Mouse (Mus musculus) myocyte (in vitro differentiated cells): Measurements from ENCODE around the gene Zc3h10. TPM values are rescaled to one million over a fixed set of nuclear protein-coding genes. Genes with fewer than 3 reads are reported as not detected.

Source experiments
- H3K27me3 ChIP-seq: one replicate; pipeline ENCODE4 v1.6.1; 2011; ENCODE audit not compliant: control insufficient read depth, insufficient read depth, insufficient read length
- H3K36me3 ChIP-seq: one replicate; pipeline ENCODE4 v1.6.1; 2011; ENCODE audit not compliant: control insufficient read depth, insufficient read depth
- H3K4me2 ChIP-seq: one replicate; pipeline ENCODE4 v1.6.1; 2011; ENCODE audit warnings: low read depth, control low read depth
- H3K4me3 ChIP-seq: one replicate; pipeline ENCODE4 v1.5.1; 2011; ENCODE audit warnings: mild to moderate bottlenecking, control low read depth, moderate library complexity
- H3K79me2 ChIP-seq: one replicate; pipeline ENCODE4 v1.6.1; 2011; ENCODE audit not compliant: control insufficient read depth, insufficient read depth
- H3ac ChIP-seq: one replicate; pipeline ENCODE4 v1.6.1; 2011; ENCODE audit not compliant: control insufficient read depth, insufficient read length
- CEBPB ChIP-seq: IDR thresholded peaks from 2 replicates; pipeline ENCODE4 v1.6.1; 2011; ENCODE audit warnings: mild to moderate bottlenecking, moderate library complexity; ENCODE audit not compliant: poor library complexity, insufficient read depth, severe bottlenecking
- E2F4 ChIP-seq: IDR thresholded peaks from one replicate; pipeline ENCODE4 v1.6.1; 2011; ENCODE audit warnings: mild to moderate bottlenecking, control low read depth, moderate library complexity; ENCODE audit not compliant: insufficient read depth
- MAX ChIP-seq: IDR thresholded peaks from one replicate; pipeline ENCODE4 v1.6.1; 2011; ENCODE audit warnings: low read depth, mild to moderate bottlenecking, control low read depth
- MYOD1 ChIP-seq, 3 experiments: IDR thresholded peaks; one replicate each; pipeline ENCODE4 v1.6.1; 2011; ENCODE audit warnings: control low read depth in 2 of 3, low read depth in 2 of 3, mild to moderate bottlenecking in 2 of 3, moderate library complexity in 1 of 3; ENCODE audit not compliant: insufficient read length in 2 of 3, control insufficient read depth in 1 of 3
- MYOG ChIP-seq, 3 experiments: IDR thresholded peaks; one replicate each; pipeline ENCODE4 v1.6.1; 2011; ENCODE audit warnings: control low read depth in 2 of 3, low read depth in 2 of 3, mild to moderate bottlenecking in 2 of 3; ENCODE audit not compliant: insufficient read length in 2 of 3, control insufficient read depth in 1 of 3, insufficient read depth in 1 of 3
- POLR2A ChIP-seq: IDR thresholded peaks from one replicate; pipeline ENCODE4 v1.6.1; 2011; ENCODE audit warnings: low read depth, mild to moderate bottlenecking, control low read depth, moderate library complexity; ENCODE audit not compliant: insufficient read length
- POLR2AphosphoS2 ChIP-seq: IDR thresholded peaks from one replicate; pipeline ENCODE4 v1.6.1; 2011; ENCODE audit warnings: low read depth, control low read depth; ENCODE audit not compliant: insufficient read length
- REST ChIP-seq: IDR thresholded peaks from one replicate; pipeline ENCODE4 v1.6.1; 2011; ENCODE audit warnings: mild to moderate bottlenecking, control low read depth, moderate library complexity; ENCODE audit not compliant: insufficient read depth, insufficient read length
- SRF ChIP-seq: IDR thresholded peaks from one replicate; pipeline ENCODE4 v1.6.1; 2011; ENCODE audit warnings: low read depth; ENCODE audit not compliant: control insufficient read depth, insufficient read length
- TCF12 ChIP-seq: IDR thresholded peaks from one replicate; pipeline ENCODE4 v1.6.1; 2011; ENCODE audit warnings: mild to moderate bottlenecking, control low read depth; ENCODE audit not compliant: poor library complexity, insufficient read depth, severe bottlenecking
- TCF3 ChIP-seq: IDR thresholded peaks from one replicate; pipeline ENCODE4 v1.6.1; 2011; ENCODE audit warnings: low read depth, control low read depth; ENCODE audit not compliant: insufficient read length
- USF1 ChIP-seq: IDR thresholded peaks from one replicate; pipeline ENCODE4 v1.6.1; 2011; ENCODE audit warnings: low read depth, mild to moderate bottlenecking, control low read depth, moderate library complexity
- polyA plus RNA-seq: library from polyadenylated mRNA; unstranded; fragments of >200 nt; fragmentation: generic; extraction: Trizol; gene quantifications from one replicate; pipeline ENCODE4 v1.2.1, GENCODE M21; 2012; ENCODE audit warnings: missing spikeins

Gene Zc3h10
- polyA plus RNA-seq, 1 experiment = 13.8 TPM

GRCm38 (mm10) chr10:128516029-128516428 is 31.5 kb downstream of the Zc3h10 start:
- H3K4me3 ChIP-seq = no peak overlapping the region
- H3K4me2 ChIP-seq = no peak overlapping the region
- no peaks in the 10 kb centered on the region for H3K79me2 ChIP-seq
- no peak overlapping the region for H3ac ChIP-seq
- no peaks in the 10 kb centered on the region for H3K27me3 ChIP-seq
- TF ChIP-seq POLR2AphosphoS2 (peak; percentile 43), TCF12 (no peak)
- peaks cover 75% of the 10 kb centered on the region for H3K36me3 ChIP-seq

- Histone ChIP-seq H3K79me2 (no peaks in the 10 kb centered on the region), H3K27me3 (no peaks in the 10 kb centered on the region), H3ac (no peak overlapping the region), H3K36me3 (peaks cover 73% of the 10 kb centered on the region), H3K4me2 (no peak overlapping the region), H3K4me3 (no peak overlapping the region)
- no peak for TF ChIP-seq SRF
- no peak for TF ChIP-seq TCF3
- TF ChIP-seq MYOD1 (IDR thresholded peaks at IDR 0.05; ENCODE audit: control insufficient read depth in 1 of 3, insufficient read length in 2 of 3, low read depth in 2 of 3) = no peak
- TF ChIP-seq E2F4 = no peak
- TF ChIP-seq REST = no peak
- no peak for TF ChIP-seq MAX
- no peak for TF ChIP-seq CEBPB
- TF ChIP-seq MYOG (IDR thresholded peaks at IDR 0.05; ENCODE audit: control insufficient read depth in 1 of 3, insufficient read depth in 1 of 3, insufficient read length in 2 of 3, low read depth in 2 of 3) = no peak
- TF ChIP-seq USF1 = no peak
- TF ChIP-seq POLR2AphosphoS2 = no peak
- no peak for TF ChIP-seq POLR2A
Observed at GRCm38 (mm10) chr10:128515044-128515443, 32.5 kb downstream of the Zc3h10 start.

GRCm38 (mm10) chr10:128511761-128512160 is 35.8 kb downstream of the Zc3h10 start:
- TF ChIP-seq POLR2AphosphoS2 = peak; percentile 28
- no peak for TF ChIP-seq MAX
- Histone ChIP-seq H3K4me3 (no peak overlapping the region), H3K79me2 (no peaks in the 10 kb centered on the region), H3ac (no peak overlapping the region), H3K36me3 (peaks cover 52% of the 10 kb centered on the region), H3K27me3 (no peaks in the 10 kb centered on the region), H3K4me2 (no peak overlapping the region)

- Histone ChIP-seq H3K4me2 (no peak overlapping the region), H3ac (no peak overlapping the region), H3K36me3 (peaks cover 48% of the 10 kb centered on the region), H3K4me3 (no peak overlapping the region), H3K79me2 (no peaks in the 10 kb centered on the region), H3K27me3 (no peaks in the 10 kb centered on the region)
- TF ChIP-seq TCF3 (no peak), TCF12 (no peak), MAX (no peak), E2F4 (no peak), MYOD1 (IDR thresholded peaks at IDR 0.05; ENCODE audit: control insufficient read depth in 1 of 3, insufficient read length in 2 of 3, low read depth in 2 of 3) (no peak), POLR2A (no peak), USF1 (no peak), POLR2AphosphoS2 (no peak), MYOG (IDR thresholded peaks at IDR 0.05; ENCODE audit: control insufficient read depth in 1 of 3, insufficient read depth in 1 of 3, insufficient read length in 2 of 3, low read depth in 2 of 3) (no peak), REST (no peak), SRF (no peak), CEBPB (no peak)
Observed at GRCm38 (mm10) chr10:128511189-128511588, 36.4 kb downstream of the Zc3h10 start.

GRCm38 (mm10) chr10:128510301-128510700 is 37.3 kb downstream of the Zc3h10 start:
- TF ChIP-seq SRF (no peak), TCF3 (no peak), USF1 (no peak), POLR2AphosphoS2 (no peak), REST (no peak), MAX (no peak), E2F4 (no peak), TCF12 (no peak)
- no peaks in the 10 kb centered on the region for H3K79me2 ChIP-seq
- no peak overlapping the region for H3K4me2 ChIP-seq
- H3ac ChIP-seq = no peak overlapping the region
- H3K4me3 ChIP-seq = no peak overlapping the region
- no peaks in the 10 kb centered on the region for H3K27me3 ChIP-seq
- H3K36me3 ChIP-seq = peaks cover 43% of the 10 kb centered on the region

- no peak overlapping the region for H3K4me2 ChIP-seq
- no peak overlapping the region for H3K4me3 ChIP-seq
- H3K36me3 ChIP-seq = peaks cover 38% of the 10 kb centered on the region
- TF ChIP-seq TCF12 = no peak
- no peak overlapping the region for H3ac ChIP-seq
- H3K79me2 ChIP-seq = no peaks in the 10 kb centered on the region
- no peaks in the 10 kb centered on the region for H3K27me3 ChIP-seq
Observed at GRCm38 (mm10) chr10:128509831-128510230, 37.7 kb downstream of the Zc3h10 start.
